Mouse (Mus musculus) thymus, postnatal 10 days (tissue): Measurements from ENCODE around the gene 4930402K13Rik.
"Not testable (repeated sequence)": the region's sequence is repeated elsewhere in the genome, so short reads cannot be mapped to it uniquely, and the experiment has no call there.

Source experiments
- DNase-seq, 2 experiments: peaks; one replicate each; pipeline ENCODE4 v3.0.0; 2021; ENCODE audit warnings: low spot score in 2 of 2

Gene 4930402K13Rik

GRCm38 (mm10) chrX:9104262-9104661, at the start of gene 4930402K13Rik:
TSS of gene 4930402K13Rik (plus strand) at chrX:9104562.
- no peak for DNase-seq

DNA sequence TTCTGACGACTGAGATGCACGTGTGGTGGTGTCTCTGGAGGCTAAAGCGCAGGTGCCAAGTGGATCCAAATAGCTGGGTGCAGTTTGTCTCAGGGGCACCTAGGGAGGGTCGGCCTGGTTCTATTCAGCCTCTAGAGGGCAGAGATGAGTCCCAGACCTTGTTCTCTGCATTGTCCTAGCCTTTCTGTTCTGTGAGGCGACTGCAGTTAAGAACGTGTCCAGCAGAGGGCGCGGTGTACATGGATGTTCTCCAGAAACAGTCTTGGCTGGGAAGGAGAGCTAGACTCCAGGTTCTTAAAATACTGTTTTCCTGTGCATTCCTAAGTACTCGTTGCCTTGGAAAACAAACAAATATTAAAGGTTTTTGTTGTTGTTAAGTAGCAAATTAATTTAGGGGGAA, 43.4 kb upstream of the 4930402K13Rik start:
- peak; percentile 23 to 25 for DNase-seq

DNA sequence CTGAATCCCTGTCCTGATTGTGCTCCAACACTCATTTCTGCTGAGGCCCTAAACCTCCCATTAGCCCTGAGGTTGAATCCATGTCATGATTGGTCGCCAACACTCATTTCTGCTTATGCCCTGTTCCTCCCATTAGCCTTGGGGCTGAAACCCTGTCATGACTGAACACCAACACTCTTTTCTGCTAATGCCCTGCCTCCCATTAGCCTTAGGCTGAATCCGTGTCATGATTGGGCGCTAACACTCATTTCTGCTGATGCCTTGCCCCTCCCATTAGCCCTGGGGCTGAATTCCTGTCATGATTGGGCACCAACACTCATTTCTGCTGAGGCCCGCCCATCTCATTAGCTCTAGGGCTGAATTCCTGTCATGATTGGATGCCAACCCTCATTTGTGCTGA, 42.3 kb upstream of the 4930402K13Rik start:
- DNase-seq: no peak

DNA sequence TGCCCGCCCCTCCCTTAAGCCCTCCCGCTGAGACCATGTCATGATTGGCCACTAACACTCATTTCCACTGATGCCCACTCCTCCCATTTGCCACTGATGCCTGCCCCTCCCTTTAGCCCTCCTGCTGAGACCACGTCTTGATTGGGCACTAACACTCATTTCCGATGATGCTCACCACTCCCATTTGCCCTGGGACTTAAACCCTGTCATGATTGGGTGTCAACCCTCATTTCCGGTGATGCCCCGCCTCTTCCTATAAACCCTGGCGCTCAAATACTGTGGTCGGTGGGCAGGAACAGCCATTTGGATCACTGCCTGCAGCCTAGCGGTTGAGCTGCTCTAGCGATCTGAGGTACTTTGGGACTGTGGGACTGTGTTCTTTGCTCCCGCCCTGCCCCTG, 41.6 kb upstream of the 4930402K13Rik start, which contains the start of gene Fthl17f:
Gene Fthl17f (plus strand): TSS at position 301 of the 400 bp plus-strand sequence.
- not testable (repeated sequence) for DNase-seq

GRCm38 (mm10) chrX:9077699-9078098, 26.7 kb upstream of the 4930402K13Rik start:
- DNase-seq: peak in 1 of 2 experiments; percentile 56

DNA sequence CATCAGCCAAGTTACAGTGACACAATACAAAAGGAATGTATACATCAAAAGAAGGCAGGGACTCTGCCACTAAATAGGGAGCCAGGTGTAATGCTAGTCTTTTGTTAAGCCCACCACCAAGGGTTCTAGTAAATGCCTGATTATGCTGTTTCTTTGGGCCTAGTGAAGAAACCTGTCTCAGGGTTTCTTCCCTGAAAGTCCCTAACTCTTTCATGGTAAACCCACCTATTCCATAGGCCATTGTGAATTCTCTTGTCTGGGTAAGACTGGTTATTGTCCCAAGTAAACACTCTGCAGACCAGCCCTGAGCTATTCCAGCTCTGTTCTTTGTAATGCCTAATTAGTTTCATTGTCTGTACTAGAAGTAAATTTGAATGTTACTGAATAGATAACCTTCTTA, 9.3 kb upstream of the 4930402K13Rik start:
- DNase-seq: not testable (repeated sequence)

GRCm38 (mm10) chrX:9110381-9110780, 6.0 kb downstream of the 4930402K13Rik start:
- DNase-seq: no peak

- no peak for DNase-seq
Measured at GRCm38 (mm10) chrX:9124928-9125327, 20.6 kb downstream of the 4930402K13Rik start.

DNA sequence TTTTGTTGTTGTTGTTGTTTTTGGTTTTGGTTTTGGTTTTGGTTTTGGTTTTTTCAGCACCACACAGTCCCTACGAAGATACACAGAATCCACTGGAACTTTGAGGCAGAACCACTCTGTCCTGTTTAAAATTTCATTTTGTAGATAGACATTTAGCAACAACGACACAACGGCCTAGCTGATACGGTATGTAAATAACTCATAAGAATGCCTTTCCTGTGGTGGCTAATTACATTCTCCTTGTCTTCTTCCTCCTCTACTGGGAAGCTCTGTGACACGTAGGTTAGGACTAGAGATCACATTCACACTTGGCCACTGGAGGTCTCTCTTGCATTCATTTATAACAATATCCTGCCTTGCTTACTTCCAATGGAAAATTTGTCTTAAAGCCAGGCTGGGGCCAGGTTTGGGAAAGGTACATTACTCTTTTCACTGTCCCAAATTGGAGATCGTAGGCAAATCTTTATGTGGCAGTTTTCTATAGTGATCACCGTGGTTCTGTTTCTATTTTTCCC, 24.0 kb downstream of the 4930402K13Rik start:
- DNase-seq: no peak

DNA sequence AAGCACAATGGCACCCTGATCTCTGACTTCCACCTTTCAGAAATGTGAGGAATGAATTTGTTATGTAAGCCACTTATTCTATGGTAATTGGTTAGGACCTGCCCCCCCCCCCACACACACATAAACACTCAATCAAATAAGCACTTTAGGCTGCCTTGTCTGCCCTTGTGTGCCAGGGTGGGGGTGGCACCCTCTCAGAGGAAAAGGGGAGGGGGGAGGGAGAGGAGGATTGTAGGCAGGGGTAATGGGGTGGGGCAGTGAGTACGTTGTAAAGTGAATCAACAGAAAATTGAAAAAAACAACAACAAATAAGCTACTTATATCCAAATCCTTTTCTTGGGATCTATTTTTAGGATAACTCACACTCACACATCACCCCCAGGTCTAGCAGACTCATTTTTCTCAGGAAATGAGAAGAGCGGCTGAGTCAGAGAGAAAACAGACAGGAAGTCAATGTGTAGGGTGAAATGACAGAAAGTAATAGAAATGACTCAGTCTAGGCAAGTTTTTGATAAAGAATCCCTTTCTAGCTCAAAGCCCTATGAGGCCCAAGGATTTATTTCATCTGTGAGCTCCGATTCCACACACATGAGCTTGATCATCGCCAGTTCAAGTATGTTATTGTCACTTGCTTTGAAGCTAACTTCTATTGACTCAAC, 35.1 kb downstream of the 4930402K13Rik start:
- DNase-seq: no peak

GRCm38 (mm10) chrX:9142669-9143068, 38.3 kb downstream of the 4930402K13Rik start:
- no peak for DNase-seq
